Mouse (Mus musculus) CD4-positive, CD25-positive, alpha-beta regulatory T cell, adult 9 weeks (primary cell): Measurements from ENCODE around the gene Zscan2. TPM values are rescaled to one million over a fixed set of nuclear protein-coding genes. Genes with fewer than 3 reads are reported as not detected.

Experiments
- polyA plus RNA-seq: library from polyadenylated mRNA; unstranded; fragments of 100-300 nt; shearing (Covaris generic); gene quantifications from one replicate; pipeline ENCODE4 v1.2.1, GENCODE M21; 2017

The Zscan2 gene
- 3.3 TPM for polyA plus RNA-seq

GRCm38 (mm10) chr7:80860729-80861274 is at the start of gene Zscan2:
Zscan2 (plus strand) TSS chr7:80860920.

DNA sequence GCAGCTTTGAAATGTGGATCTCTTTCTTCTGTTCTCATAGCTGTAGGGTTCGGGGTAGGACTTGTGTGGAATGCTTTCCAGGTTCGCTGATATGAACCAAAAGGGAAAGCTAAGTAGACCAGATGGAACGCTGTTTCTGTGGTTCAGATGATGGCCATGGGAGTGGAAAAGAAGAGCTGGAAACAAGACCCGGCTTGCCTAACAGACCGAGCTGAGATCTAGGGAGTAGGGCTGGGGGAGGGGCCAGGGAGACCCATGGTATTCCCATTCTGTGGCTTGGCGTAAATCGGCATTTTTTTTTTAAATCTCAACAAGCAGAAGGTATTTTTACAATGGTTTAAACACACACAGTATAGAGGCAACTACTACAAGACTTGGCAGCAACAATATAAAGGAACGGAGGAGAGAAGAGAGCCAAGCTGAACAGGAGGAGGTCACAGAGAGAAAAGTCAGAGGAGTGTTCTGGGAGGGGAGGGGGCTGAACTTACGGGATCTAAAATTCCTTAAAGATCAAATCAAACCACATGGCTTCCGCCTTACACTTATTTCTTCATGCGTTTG is 34.8 kb upstream of the Zscan2 start, which contains the start of gene Iqgap1:
Iqgap1 (minus strand) TSS at position 132 of the 561 bp plus-strand sequence.

GRCm38 (mm10) chr7:80900944-80901501 is 40.3 kb downstream of the Zscan2 start, which contains the start of gene Wdr73:
Wdr73 (minus strand) TSS chr7:80901269.

GRCm38 (mm10) chr7:80904921-80905515 is 44.3 kb downstream of the Zscan2 start, which contains the start of gene Nmb:
Nmb (minus strand) TSS chr7:80905076.

Other genes with a start within 250 kb of the Zscan2 start
- gene Crtc3, start 172.0 kb upstream of the Zscan2 start, polyA plus RNA-seq: 9.8 TPM
- gene Iqgap1, start 34.9 kb upstream of the Zscan2 start, polyA plus RNA-seq: 305 TPM
- gene Wdr73, start 40.3 kb downstream of the Zscan2 start, polyA plus RNA-seq: 36.9 TPM
- gene Nmb, start 44.2 kb downstream of the Zscan2 start, polyA plus RNA-seq: 63.4 TPM
- gene Sec11a, start 86.9 kb downstream of the Zscan2 start, polyA plus RNA-seq: 384 TPM
- 12.7 TPM for gene Zfp592, start 132.8 kb downstream of the Zscan2 start, polyA plus RNA-seq
- gene Alpk3, start 196.7 kb downstream of the Zscan2 start, polyA plus RNA-seq: 0.21 TPM